Mouse (Mus musculus) CH12.LX (cell line): ENCODE measurements at regions not wholly inside any gene's neighbourhood (a gene's known extent, or its start where the extent isn't known, plus 50 kb on each side); places are given as distances from the start of the nearest gene placed in this dataset.

ENCODE experiments used
- DNase-seq: peaks from one replicate; pipeline ENCODE4 v3.0.0-alpha.2; 2013; ENCODE audit errors: extremely low read depth
- H3K27ac ChIP-seq: 2 replicates; pipeline ENCODE4 v1.5.1; 2012; ENCODE audit warnings: low read depth, mild to moderate bottlenecking, control low read depth, moderate library complexity; ENCODE audit not compliant: insufficient read depth
- H3K27me3 ChIP-seq: replicated peaks from 2 replicates; pipeline ENCODE3; 2012; ENCODE audit warnings: inconsistent platforms
- H3K36me3 ChIP-seq, 2 experiments: replicated peaks in 1 of 2; 2 replicates each; pipeline versions ENCODE3 to v1.6.1; 2012; ENCODE audit warnings: inconsistent platforms in 1 of 2, low read length in 1 of 2, mild to moderate bottlenecking in 1 of 2, mixed read lengths in 1 of 2, moderate library complexity in 1 of 2; ENCODE audit not compliant: control insufficient read depth in 1 of 2, insufficient read depth in 1 of 2
- H3K4me1 ChIP-seq, 2 experiments: 2 replicates each; pipeline ENCODE4 v1.6.1; 2012; ENCODE audit warnings: inconsistent platforms in 1 of 2, moderate library complexity in 1 of 2; ENCODE audit not compliant: insufficient read depth in 2 of 2, control insufficient read depth in 1 of 2
- H3K4me2 ChIP-seq: 2 replicates; pipeline ENCODE4 v1.6.1; 2012; ENCODE audit warnings: low read depth, mild to moderate bottlenecking, control low read depth; ENCODE audit not compliant: poor library complexity, insufficient read depth, severe bottlenecking
- H3K4me3 ChIP-seq, 3 experiments: fragments of 150-350 bp in 1 of 3; sonication (generic) in 1 of 3; replicated peaks in 1 of 3; 2 replicates each; pipeline versions ENCODE3 to v1.5.1; 2011 to 2012; ENCODE audit warnings: low read depth in 2 of 3, low read length in 2 of 3, mild to moderate bottlenecking in 2 of 3, moderate library complexity in 2 of 3, control low read depth in 1 of 3, improper control_type of control experiment in 1 of 3, inconsistent platforms in 1 of 3, mixed read lengths in 1 of 3; ENCODE audit not compliant: poor library complexity in 1 of 3
- H3K79me2 ChIP-seq: replicated peaks from 2 replicates; pipeline ENCODE4 v1.6.1; 2012; ENCODE audit warnings: mild to moderate bottlenecking, moderate library complexity; ENCODE audit not compliant: control insufficient read depth, poor library complexity, insufficient read depth, severe bottlenecking; ENCODE audit errors: extremely low read depth
- H3K9ac ChIP-seq: 2 replicates; pipeline ENCODE4 v1.6.1; 2012; ENCODE audit warnings: low read depth, mild to moderate bottlenecking, control low read depth, moderate library complexity; ENCODE audit not compliant: insufficient read depth
- H3K9me3 ChIP-seq: replicated peaks from 2 replicates; pipeline ENCODE3; 2012; ENCODE audit warnings: low read length, inconsistent platforms, mixed read lengths
- BHLHE40 ChIP-seq: IDR thresholded peaks from 2 replicates; pipeline ENCODE4 v1.6.1; 2011; ENCODE audit warnings: mild to moderate bottlenecking, low read depth, low read length, improper control_type of control experiment
- CHD2 ChIP-seq: IDR thresholded peaks from 2 replicates; pipeline ENCODE4 v1.6.1; 2011; ENCODE audit warnings: low read length, improper control_type of control experiment
- ELF1 ChIP-seq: IDR thresholded peaks from 2 replicates; pipeline ENCODE4 v1.6.1; 2014; ENCODE audit warnings: low read depth, mild to moderate bottlenecking, inconsistent platforms, low read length, improper control_type of control experiment
- EP300 ChIP-seq: IDR thresholded peaks from 2 replicates; pipeline ENCODE4 v1.6.1; 2011; ENCODE audit warnings: low read length, improper control_type of control experiment
- ETS1 ChIP-seq: conservative IDR thresholded peaks from 2 replicates; pipeline ENCODE4 v1.6.1; 2012; ENCODE audit warnings: low read depth, mild to moderate bottlenecking, inconsistent platforms, low read length, improper control_type of control experiment, moderate library complexity
- HCFC1 ChIP-seq: IDR thresholded peaks from 2 replicates; pipeline ENCODE4 v1.6.1; 2012; ENCODE audit warnings: low read depth, mild to moderate bottlenecking, inconsistent platforms, low read length, improper control_type of control experiment
- KAT2A ChIP-seq: IDR thresholded peaks from 2 replicates; pipeline ENCODE4 v1.6.1; 2012; ENCODE audit warnings: low read length, improper control_type of control experiment, inconsistent platforms; ENCODE audit not compliant: insufficient replicate concordance
- MAFK ChIP-seq: IDR thresholded peaks from 2 replicates; pipeline ENCODE4 v1.6.1; 2011; ENCODE audit warnings: low read length, improper control_type of control experiment; ENCODE audit not compliant: insufficient replicate concordance
- MAX ChIP-seq: IDR thresholded peaks from 2 replicates; pipeline ENCODE4 v1.6.1; 2011; ENCODE audit warnings: low read length, improper control_type of control experiment
- MAZ ChIP-seq: IDR thresholded peaks from 2 replicates; pipeline ENCODE4 v1.6.1; 2012; ENCODE audit warnings: low read depth, mild to moderate bottlenecking, inconsistent platforms, low read length, improper control_type of control experiment, moderate library complexity
- MEF2A ChIP-seq: IDR thresholded peaks from 2 replicates; pipeline ENCODE4 v1.6.1; 2014; ENCODE audit warnings: low read depth, mild to moderate bottlenecking, inconsistent platforms, low read length, improper control_type of control experiment, borderline replicate concordance
- MXI1 ChIP-seq: IDR thresholded peaks from 2 replicates; pipeline ENCODE4 v1.6.1; 2011; ENCODE audit warnings: mild to moderate bottlenecking, low read depth, low read length, improper control_type of control experiment
- NRF1 ChIP-seq: IDR thresholded peaks from 2 replicates; pipeline ENCODE4 v1.6.1; 2014; ENCODE audit warnings: low read depth, mild to moderate bottlenecking, inconsistent platforms, low read length, improper control_type of control experiment, moderate library complexity
- PAX5 ChIP-seq: IDR thresholded peaks from 2 replicates; pipeline ENCODE4 v1.6.1; 2012; ENCODE audit warnings: low read length, inconsistent platforms, mixed read lengths
- POLR2A ChIP-seq: IDR thresholded peaks from 2 replicates; pipeline ENCODE4 v1.6.1; 2011; ENCODE audit warnings: low read depth, mild to moderate bottlenecking, improper control_type of control experiment, low read length
- TBP ChIP-seq: conservative IDR thresholded peaks from 2 replicates; pipeline ENCODE4 v1.6.1; 2011; ENCODE audit warnings: low read depth, low read length, improper control_type of control experiment
- TCF12 ChIP-seq: IDR thresholded peaks from 2 replicates; pipeline ENCODE4 v1.6.1; 2014; ENCODE audit warnings: low read depth, mild to moderate bottlenecking, inconsistent platforms, low read length, improper control_type of control experiment
- USF1 ChIP-seq: IDR thresholded peaks from 2 replicates; pipeline ENCODE4 v1.6.1; 2014; ENCODE audit warnings: low read depth, mild to moderate bottlenecking, inconsistent platforms, low read length, improper control_type of control experiment
- ZKSCAN1 ChIP-seq: IDR thresholded peaks from 2 replicates; pipeline ENCODE4 v1.6.1; 2012; ENCODE audit warnings: low read depth, inconsistent platforms, low read length, improper control_type of control experiment, borderline replicate concordance
- ZNF384 ChIP-seq: IDR thresholded peaks from 2 replicates; pipeline ENCODE4 v1.6.1; 2012; ENCODE audit warnings: low read depth, low read length, improper control_type of control experiment, inconsistent platforms
- dilution Hi-C: fragments of 300-500 bp; cut with MboI; formaldehyde crosslinking; loops from 2 replicates; pipeline ENCODE4 v1.14.3; 2020; ENCODE audit warnings: low sequenced_read_pairs; ENCODE audit not compliant: extremely low pct_unique_long_range_greater_than_20kb, extremely low pct_ligation_motif_present
- in situ Hi-C: fragments of 300-500 bp; cut with MboI; formaldehyde crosslinking; loops from 3 replicates; pipeline ENCODE4 v1.14.3; 2019; ENCODE audit warnings: low sequenced_read_pairs, low pct_ligation_motif_present, low pct_unique_long_range_greater_than_20kb, mixed read lengths

GRCm38 (mm10) chr8:103406921-103407320, 621.5 kb upstream of the Cdh11 start:
- TF ChIP-seq USF1 = no peak
- TF ChIP-seq ETS1 = no peak
- TF ChIP-seq KAT2A = no peak
- TF ChIP-seq MAX = no peak
- Histone ChIP-seq H3K9ac (no peak overlapping the region), H3K4me2 (no peak overlapping the region), H3K4me3 (no peak overlapping the region), H3K27ac (no peak overlapping the region), H3K79me2 (no peaks in the 10 kb centered on the region), H3K4me1 (no peaks in the 10 kb centered on the region), H3K36me3 (no peaks in the 10 kb centered on the region), H3K27me3 (no peaks in the 10 kb centered on the region), H3K9me3 (no peaks in the 10 kb centered on the region)
- in situ Hi-C loops (no loop called here), dilution Hi-C loops (no loop called here)
- no peak for DNase-seq

- in situ Hi-C loops = no loop called here
- H3K9me3 ChIP-seq = no peaks in the 10 kb centered on the region
- H3K9ac ChIP-seq = no peak overlapping the region
- DNase-seq = no peak
- H3K4me1 ChIP-seq = no peaks in the 10 kb centered on the region
- TF ChIP-seq ZNF384 (no peak), MXI1 (no peak), POLR2A (no peak), MAZ (no peak), ZKSCAN1 (no peak), PAX5 (no peak), KAT2A (no peak), EP300 (no peak), ELF1 (no peak), TBP (no peak), TCF12 (no peak), MEF2A (no peak), HCFC1 (no peak), CHD2 (no peak), MAFK (no peak), BHLHE40 (no peak), NRF1 (no peak)
- H3K79me2 ChIP-seq = no peaks in the 10 kb centered on the region
- H3K27me3 ChIP-seq = no peaks in the 10 kb centered on the region
- no peak overlapping the region for H3K4me2 ChIP-seq
- dilution Hi-C loops = no loop called here
- no peak overlapping the region for H3K27ac ChIP-seq
- no peaks in the 10 kb centered on the region for H3K36me3 ChIP-seq
- no peak overlapping the region for H3K4me3 ChIP-seq
These were observed 622.2 kb upstream of the Cdh11 start for GRCm38 (mm10) chr8:103407631-103408030.
